Mouse (Mus musculus): ENCODE measurements around the gene Nipsnap3b. TPM values are rescaled to one million over a fixed set of nuclear protein-coding genes. Genes with fewer than 3 reads are reported as not detected.

The Nipsnap3b gene
- polyA plus RNA-seq (2015; fragmentation: Nextera tagmentation; extraction: Ambion mirVana): 146 and 160 TPM in 2 replicates

DNA sequence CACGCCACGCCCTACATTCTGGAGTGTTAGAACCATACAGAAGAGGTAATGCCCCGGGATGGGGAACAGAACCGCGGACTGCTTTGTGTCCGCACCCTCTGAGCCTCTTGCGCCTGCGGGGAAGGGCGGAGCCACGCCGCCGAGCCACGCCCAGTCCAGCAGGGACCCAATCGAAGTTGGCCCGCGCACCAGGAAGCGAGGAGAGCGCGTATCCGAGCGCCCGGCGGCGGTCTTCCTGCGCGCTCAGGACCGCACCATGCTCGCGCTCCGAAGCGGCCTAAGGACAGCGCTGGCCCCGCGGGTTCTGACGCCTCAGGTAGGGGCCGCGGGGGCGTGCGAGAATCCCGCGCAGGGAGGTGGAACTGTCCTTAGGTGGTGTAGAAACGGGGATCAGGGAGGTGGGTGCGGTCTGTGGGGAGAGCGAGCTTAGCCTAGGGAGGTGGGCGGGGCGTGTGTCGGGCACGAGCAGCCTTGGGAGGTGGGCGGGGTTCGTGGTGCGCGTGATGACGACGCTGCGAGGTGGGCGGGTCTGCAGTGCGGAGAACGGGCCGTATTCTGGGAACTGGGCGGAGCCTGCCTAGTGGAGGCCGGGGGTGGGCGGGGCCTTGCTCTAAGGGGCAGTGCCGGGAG, at the start of gene Nipsnap3b:
TSS of gene Nipsnap3b (plus strand) at position 149 of the 630 bp plus-strand sequence.
- Histone ChIP-seq H3K27ac (peak within 1 kb of the TSS; percentile 89), H3K9me3 (peaks cover 9% of the 10 kb centered on the region; the same call in 1 of the 2 replicates), H3K9ac (replicated peaks) (peak within 1 kb of the TSS; percentile 69), H3K36me3 (peaks cover 26% of the 10 kb centered on the region), H3K4me2 (replicated peaks) (peak within 1 kb of the TSS; percentile 54), H3K4me3 (replicated peaks) (peak within 1 kb of the TSS; percentile 62), H3K27me3 (no peaks in the 10 kb centered on the region), H3K4me1 (replicated peaks) (peaks cover 8% of the 10 kb centered on the region)
- peak; percentile 96 for ATAC-seq
- WGBS: under 1% methylated on average over 53 of the region's 63 CpGs

DNA sequence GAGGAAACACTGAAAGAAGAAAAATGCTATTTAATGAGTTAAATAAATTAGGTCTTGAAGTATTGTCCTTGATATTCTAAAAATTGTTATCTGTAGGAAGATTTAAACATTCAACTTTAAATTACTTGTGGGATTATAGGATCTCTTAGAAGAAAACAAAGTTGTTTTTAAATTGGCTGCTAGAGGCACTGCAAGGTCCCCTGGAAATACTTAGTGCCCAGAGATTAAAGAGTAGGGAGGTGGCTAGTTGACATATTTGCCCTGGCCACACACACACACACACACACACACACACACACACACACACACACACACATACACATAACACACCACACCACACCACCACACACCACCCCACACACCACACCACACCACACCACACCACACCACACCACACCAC, 47.4 kb upstream of the Nipsnap3b start, which contains the start of gene Olfr270:
TSS of gene Olfr270 (plus strand) at position 301 of the 400 bp plus-strand sequence.
- H3K9ac ChIP-seq (replicated peaks): no peak within 1 kb of the TSS
- H3K9me3 ChIP-seq: no peaks in the 10 kb centered on the region
- H3K27me3 ChIP-seq: no peaks in the 10 kb centered on the region
- H3K4me1 ChIP-seq (replicated peaks): no peaks in the 10 kb centered on the region
- no peak within 1 kb of the TSS for H3K4me3 ChIP-seq (replicated peaks)
- H3K4me2 ChIP-seq (replicated peaks): no peak within 1 kb of the TSS
- ATAC-seq: no peak
- H3K36me3 ChIP-seq: no peaks in the 10 kb centered on the region
- no peak within 1 kb of the TSS for H3K27ac ChIP-seq

DNA sequence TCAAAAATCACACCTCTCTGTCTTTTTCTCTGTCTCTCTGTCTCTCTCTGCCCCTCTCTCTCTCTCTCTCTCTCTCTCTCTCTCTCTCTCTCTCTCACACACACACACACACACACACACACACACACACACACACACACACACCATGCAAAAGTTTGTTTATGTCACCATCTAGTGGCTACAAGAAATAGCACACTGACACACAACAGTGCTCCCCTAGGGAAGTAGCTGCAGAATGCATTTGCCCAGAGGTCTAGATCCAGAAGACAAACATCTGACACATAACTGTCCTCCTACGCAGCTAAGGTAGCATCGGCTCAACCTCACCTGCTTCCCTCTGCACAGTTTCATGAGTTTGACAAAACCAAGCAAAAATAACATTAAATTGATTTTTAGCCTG, 26.5 kb upstream of the Nipsnap3b start:
- peaks cover 4% of the 10 kb centered on the region; the same call in 1 of the 2 replicates for H3K4me1 ChIP-seq (replicated peaks)
- ATAC-seq: peak; percentile 62
- H3K9me3 ChIP-seq: no peaks in the 10 kb centered on the region
- no peaks in the 10 kb centered on the region for H3K36me3 ChIP-seq
- WGBS: 72% methylated on average over 2 of the region's 2 CpGs
- H3K4me2 ChIP-seq (replicated peaks): no peak overlapping the region
- no peak overlapping the region for H3K4me3 ChIP-seq (replicated peaks)
- no peak overlapping the region for H3K9ac ChIP-seq (replicated peaks)
- no peak overlapping the region for H3K27ac ChIP-seq
- no peaks in the 10 kb centered on the region for H3K27me3 ChIP-seq

DNA sequence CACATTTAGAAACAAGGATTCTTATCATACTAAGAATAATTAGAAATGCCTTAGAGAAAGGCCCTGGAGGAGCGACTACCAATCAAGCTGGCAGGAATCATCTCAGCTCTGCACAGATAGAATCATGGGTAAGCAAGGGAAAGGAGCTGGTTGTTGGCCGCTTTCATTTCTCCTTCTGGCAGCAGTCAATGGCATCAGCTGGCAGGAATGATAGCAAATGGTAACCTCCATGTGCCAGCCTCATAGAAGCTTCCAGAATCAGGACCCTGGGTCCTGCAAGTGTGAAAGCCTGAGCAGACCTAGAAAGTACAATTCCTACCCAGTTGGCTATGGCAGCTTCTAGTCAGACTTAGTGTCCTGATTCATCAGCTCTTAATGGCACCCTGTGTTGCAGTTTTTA, 25.4 kb upstream of the Nipsnap3b start:
- Histone ChIP-seq H3K9me3 (no peaks in the 10 kb centered on the region), H3K36me3 (no peaks in the 10 kb centered on the region), H3K4me3 (replicated peaks) (no peak overlapping the region), H3K27ac (no peak overlapping the region), H3K9ac (replicated peaks) (no peak overlapping the region), H3K4me2 (replicated peaks) (no peak overlapping the region), H3K4me1 (replicated peaks) (peaks cover 4% of the 10 kb centered on the region; the same call in 1 of the 2 replicates), H3K27me3 (no peaks in the 10 kb centered on the region)
- 89% methylated on average over 2 of the region's 2 CpGs for WGBS
- ATAC-seq: no peak

GRCm38 (mm10) chr4:52989248-52989647, 22.4 kb upstream of the Nipsnap3b start, which contains the start of gene Nipsnap3a:
Gene Nipsnap3a, plus strand, starts transcription at chr4:52989272.
- 36% methylated on average over 12 of the region's 12 CpGs for WGBS
- H3K4me3 ChIP-seq (replicated peaks): peak within 1 kb of the TSS; percentile 11; the same call in 1 of the 2 replicates
- H3K4me2 ChIP-seq (replicated peaks): peak within 1 kb of the TSS; percentile 43
- peak; percentile 63 for ATAC-seq
- H3K36me3 ChIP-seq: no peaks in the 10 kb centered on the region
- H3K4me1 ChIP-seq (replicated peaks): peaks cover 4% of the 10 kb centered on the region; the same call in 1 of the 2 replicates
- H3K27ac ChIP-seq: no peak within 1 kb of the TSS
- H3K27me3 ChIP-seq: no peaks in the 10 kb centered on the region
- H3K9me3 ChIP-seq: no peaks in the 10 kb centered on the region
- H3K9ac ChIP-seq (replicated peaks): no peak within 1 kb of the TSS

- no peak overlapping the region for H3K4me2 ChIP-seq (replicated peaks)
- no peak overlapping the region for H3K27ac ChIP-seq
- no peak for ATAC-seq
- H3K9ac ChIP-seq (replicated peaks): no peak overlapping the region
- no peak overlapping the region for H3K4me3 ChIP-seq (replicated peaks)
- H3K36me3 ChIP-seq: no peaks in the 10 kb centered on the region
- WGBS: 94% methylated on average over 6 of the region's 6 CpGs
- no peaks in the 10 kb centered on the region for H3K9me3 ChIP-seq
- H3K4me1 ChIP-seq (replicated peaks): no peaks in the 10 kb centered on the region
- no peaks in the 10 kb centered on the region for H3K27me3 ChIP-seq
Observed at GRCm38 (mm10) chr4:52999449-52999848, 12.2 kb upstream of the Nipsnap3b start.

DNA sequence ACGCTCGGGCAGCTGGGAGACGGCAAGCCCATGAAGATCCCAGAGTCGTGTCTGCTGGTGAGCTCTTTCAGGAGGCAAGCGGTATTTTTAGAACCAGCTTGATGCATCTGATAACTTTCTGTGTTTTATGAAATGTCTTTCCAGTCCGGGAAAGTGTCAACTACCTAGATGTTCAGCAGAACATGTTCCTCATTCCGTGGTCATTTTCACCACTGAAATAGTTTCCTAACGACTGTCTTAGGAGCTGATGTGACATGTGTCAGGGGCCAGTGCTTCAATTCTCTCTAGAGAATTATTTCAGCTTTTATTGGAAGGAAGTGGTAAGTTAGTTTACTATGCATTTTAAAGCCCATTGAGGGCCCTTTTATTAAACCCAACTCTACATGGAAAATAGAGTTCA, 11.5 kb upstream of the Nipsnap3b start:
- H3K27me3 ChIP-seq: no peaks in the 10 kb centered on the region
- no peak for ATAC-seq
- H3K36me3 ChIP-seq: no peaks in the 10 kb centered on the region
- H3K9me3 ChIP-seq: no peaks in the 10 kb centered on the region
- no peak overlapping the region for H3K4me2 ChIP-seq (replicated peaks)
- H3K4me1 ChIP-seq (replicated peaks): no peaks in the 10 kb centered on the region
- H3K9ac ChIP-seq (replicated peaks): no peak overlapping the region
- WGBS: 90% methylated on average over 8 of the region's 8 CpGs
- H3K4me3 ChIP-seq (replicated peaks): no peak overlapping the region
- H3K27ac ChIP-seq: no peak overlapping the region

GRCm38 (mm10) chr4:53009183-53009582, 2.5 kb upstream of the Nipsnap3b start:
- WGBS: 72% methylated on average over 4 of the region's 4 CpGs
- Histone ChIP-seq H3K9me3 (no peaks in the 10 kb centered on the region), H3K4me3 (replicated peaks) (no peak overlapping the region), H3K27ac (no peak overlapping the region), H3K36me3 (peaks cover 3% of the 10 kb centered on the region; the same call in 1 of the 2 replicates), H3K9ac (replicated peaks) (no peak overlapping the region), H3K4me1 (replicated peaks) (peaks cover 8% of the 10 kb centered on the region), H3K4me2 (replicated peaks) (no peak overlapping the region), H3K27me3 (no peaks in the 10 kb centered on the region)
- ATAC-seq: no peak

DNA sequence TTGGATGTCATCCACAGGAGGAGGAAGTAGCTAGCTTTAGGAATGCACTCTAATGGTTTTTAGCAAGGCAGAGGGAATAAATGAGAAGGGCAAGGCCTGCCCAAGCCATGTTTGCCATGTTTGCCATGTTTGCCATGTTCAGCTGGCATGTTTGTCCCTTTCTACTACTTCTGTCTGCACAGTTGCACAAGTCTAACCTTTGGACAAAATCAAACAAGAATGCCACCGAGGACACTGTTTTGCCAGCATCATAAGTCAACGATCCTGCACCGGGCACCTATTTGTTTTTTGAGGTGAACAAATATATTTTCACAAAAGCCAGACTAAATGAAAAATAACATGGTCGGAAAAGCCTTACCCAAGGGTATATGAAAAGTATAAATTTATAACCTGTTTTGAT, 1.8 kb upstream of the Nipsnap3b start:
- Histone ChIP-seq H3K36me3 (peaks cover 9% of the 10 kb centered on the region), H3K4me1 (replicated peaks) (peaks cover 8% of the 10 kb centered on the region), H3K9me3 (no peaks in the 10 kb centered on the region), H3K27ac (no peak overlapping the region), H3K4me3 (replicated peaks) (no peak overlapping the region), H3K4me2 (replicated peaks) (no peak overlapping the region), H3K27me3 (no peaks in the 10 kb centered on the region), H3K9ac (replicated peaks) (no peak overlapping the region)
- ATAC-seq: no peak
- WGBS: 96% methylated on average over 4 of the region's 4 CpGs

- ATAC-seq: no peak
- Histone ChIP-seq H3K9me3 (peaks cover 10% of the 10 kb centered on the region; the same call in 1 of the 2 replicates), H3K27ac (no peak overlapping the region), H3K4me2 (replicated peaks) (no peak overlapping the region), H3K27me3 (no peaks in the 10 kb centered on the region), H3K9ac (replicated peaks) (no peak overlapping the region), H3K4me3 (replicated peaks) (no peak overlapping the region), H3K36me3 (peaks cover 42% of the 10 kb centered on the region), H3K4me1 (replicated peaks) (peaks cover 8% of the 10 kb centered on the region)
- 96% methylated on average over 7 of the region's 7 CpGs for WGBS
Observed at GRCm38 (mm10) chr4:53014421-53014820, 2.7 kb downstream of the Nipsnap3b start.

DNA sequence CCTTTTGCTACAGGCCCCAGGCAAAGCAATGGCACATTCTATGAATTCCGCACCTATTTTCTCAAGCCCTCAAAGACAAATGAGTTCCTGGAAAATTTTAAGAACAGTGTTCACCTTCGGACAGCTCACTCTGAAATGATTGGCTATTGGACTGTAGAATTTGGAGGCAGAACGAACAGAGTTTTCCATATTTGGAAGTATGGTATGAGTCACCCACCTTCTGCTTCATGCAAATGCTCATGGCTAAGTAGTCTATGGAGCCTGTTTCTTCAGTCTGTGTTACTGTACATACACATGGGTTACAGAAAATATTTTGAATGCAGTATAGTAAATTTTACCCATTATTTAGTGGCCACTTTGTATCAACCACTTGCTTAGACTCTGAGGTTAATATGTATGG, 3.3 kb downstream of the Nipsnap3b start:
- H3K36me3 ChIP-seq: peaks cover 48% of the 10 kb centered on the region
- no peak overlapping the region for H3K4me2 ChIP-seq (replicated peaks)
- H3K27me3 ChIP-seq: no peaks in the 10 kb centered on the region
- no peak for ATAC-seq
- peaks cover 8% of the 10 kb centered on the region for H3K4me1 ChIP-seq (replicated peaks)
- H3K9ac ChIP-seq (replicated peaks): no peak overlapping the region
- peaks cover 10% of the 10 kb centered on the region; the same call in 1 of the 2 replicates for H3K9me3 ChIP-seq
- H3K4me3 ChIP-seq (replicated peaks): no peak overlapping the region
- 98% methylated on average over 3 of the region's 3 CpGs for WGBS
- H3K27ac ChIP-seq: no peak overlapping the region

GRCm38 (mm10) chr4:53018392-53018791, 6.7 kb downstream of the Nipsnap3b start:
- no peak overlapping the region for H3K4me2 ChIP-seq (replicated peaks)

More at GRCm38 (mm10) chr4:53018392-53018791, 6.7 kb downstream of the Nipsnap3b start:
- H3K36me3 ChIP-seq: peaks cover 69% of the 10 kb centered on the region
- H3K27me3 ChIP-seq: no peaks in the 10 kb centered on the region
- H3K4me1 ChIP-seq (replicated peaks): no peaks in the 10 kb centered on the region
- H3K9me3 ChIP-seq: peaks cover 10% of the 10 kb centered on the region; the same call in 1 of the 2 replicates
- no peak for ATAC-seq
- WGBS: 91% methylated on average over 1 of the region's 1 CpGs
- no peak overlapping the region for H3K4me3 ChIP-seq (replicated peaks)
- H3K9ac ChIP-seq (replicated peaks): no peak overlapping the region
- H3K27ac ChIP-seq: no peak overlapping the region

All from midbrain, embryonic 13.5 days (tissue).